Mouse (Mus musculus) spleen, postnatal 14 days (tissue): Measurements from ENCODE around the gene Carmil2.
A peak's percentile ranks its signal among the peaks of the same experiment; 100 is the strongest.

ENCODE experiments used
- DNase-seq, 2 experiments: peaks; one replicate each; pipeline ENCODE4 v3.0.0; 2021 to 2022; ENCODE audit warnings: low spot score in 2 of 2

The Carmil2 gene

DNA sequence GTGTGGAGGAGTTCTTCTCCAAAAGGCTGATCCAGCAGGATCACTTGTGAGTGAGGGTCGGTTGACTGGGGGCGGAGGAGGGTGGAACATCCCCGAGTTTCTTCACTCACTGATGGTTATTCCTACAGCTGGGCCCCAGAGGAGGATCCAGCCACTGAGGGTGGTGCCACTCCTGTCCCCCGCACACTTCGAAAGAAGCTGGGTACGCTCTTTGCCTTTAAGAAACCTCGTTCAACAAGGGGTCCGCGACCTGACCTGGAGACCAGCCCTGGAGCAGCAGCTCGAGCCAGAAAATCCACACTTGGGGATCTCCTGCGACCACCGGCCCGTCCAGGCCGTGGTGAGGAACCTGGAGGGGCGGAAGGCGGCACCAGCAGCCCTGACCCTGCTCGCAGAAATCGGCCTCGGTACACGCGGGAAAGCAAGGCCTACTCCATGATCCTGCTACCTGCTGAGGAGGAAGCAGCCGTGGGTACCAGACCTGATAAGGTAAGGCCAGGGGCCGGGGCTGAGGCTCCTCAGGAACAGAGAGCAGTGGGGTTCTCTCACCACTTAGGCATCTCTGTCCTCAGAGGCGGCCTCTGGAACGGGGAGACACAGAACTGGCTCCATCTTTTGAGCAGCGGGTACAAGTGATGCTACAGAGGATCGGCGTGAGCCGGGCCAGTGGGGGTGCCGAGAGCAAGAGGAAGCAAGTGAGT lies 9.2 kb downstream of the Carmil2 start:
- no peak for DNase-seq

DNA sequence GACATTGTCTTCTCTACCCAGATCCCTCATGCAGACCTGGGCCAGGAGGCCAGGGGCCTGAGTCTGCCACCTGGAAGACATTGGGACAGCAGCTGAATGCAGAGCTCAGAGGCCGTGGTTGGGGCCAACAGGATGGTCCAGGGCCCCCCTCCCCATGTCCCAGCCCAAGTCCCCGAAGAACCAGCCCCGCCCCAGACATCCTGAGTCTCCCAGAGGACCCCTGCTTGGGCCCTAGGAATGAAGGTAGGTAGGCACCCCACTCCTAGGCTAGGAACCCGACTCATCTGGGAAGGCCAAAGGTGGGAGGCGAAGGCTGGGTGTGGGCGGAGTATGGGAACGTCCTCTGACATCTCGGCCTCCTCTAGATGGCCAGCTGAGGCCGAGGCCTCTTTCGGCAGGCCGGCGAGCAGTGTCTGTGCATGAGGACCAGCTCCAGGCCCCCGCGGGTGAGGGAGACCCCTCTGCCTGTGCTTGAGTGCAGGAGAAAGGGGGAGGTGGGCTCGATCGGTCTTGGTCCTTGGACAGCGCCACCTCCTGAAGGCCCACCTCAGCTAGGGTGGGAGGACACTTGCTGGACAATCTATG lies 11.2 kb downstream of the Carmil2 start:
- no peak for DNase-seq

DNA sequence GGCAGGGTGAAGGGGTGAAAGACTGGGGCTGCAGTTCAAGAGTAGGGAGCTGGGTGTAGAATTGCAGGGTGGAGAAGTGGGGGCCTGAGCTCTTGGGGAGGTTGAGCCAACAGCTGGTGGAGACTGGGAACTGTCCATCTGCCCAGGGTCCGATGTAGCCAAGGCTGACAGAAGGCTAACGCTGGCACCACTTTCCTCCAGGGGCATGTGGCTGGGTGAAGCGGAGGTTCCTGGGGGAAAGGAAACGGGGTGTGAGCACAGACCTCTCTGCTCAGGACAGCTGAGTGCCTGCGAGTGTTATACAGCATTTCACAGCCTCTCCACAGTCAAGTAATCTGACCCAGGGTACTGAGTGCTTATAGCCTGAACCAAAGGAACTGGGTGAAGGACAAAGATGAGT lies 12.7 kb downstream of the Carmil2 start:
- DNase-seq: no peak

DNA sequence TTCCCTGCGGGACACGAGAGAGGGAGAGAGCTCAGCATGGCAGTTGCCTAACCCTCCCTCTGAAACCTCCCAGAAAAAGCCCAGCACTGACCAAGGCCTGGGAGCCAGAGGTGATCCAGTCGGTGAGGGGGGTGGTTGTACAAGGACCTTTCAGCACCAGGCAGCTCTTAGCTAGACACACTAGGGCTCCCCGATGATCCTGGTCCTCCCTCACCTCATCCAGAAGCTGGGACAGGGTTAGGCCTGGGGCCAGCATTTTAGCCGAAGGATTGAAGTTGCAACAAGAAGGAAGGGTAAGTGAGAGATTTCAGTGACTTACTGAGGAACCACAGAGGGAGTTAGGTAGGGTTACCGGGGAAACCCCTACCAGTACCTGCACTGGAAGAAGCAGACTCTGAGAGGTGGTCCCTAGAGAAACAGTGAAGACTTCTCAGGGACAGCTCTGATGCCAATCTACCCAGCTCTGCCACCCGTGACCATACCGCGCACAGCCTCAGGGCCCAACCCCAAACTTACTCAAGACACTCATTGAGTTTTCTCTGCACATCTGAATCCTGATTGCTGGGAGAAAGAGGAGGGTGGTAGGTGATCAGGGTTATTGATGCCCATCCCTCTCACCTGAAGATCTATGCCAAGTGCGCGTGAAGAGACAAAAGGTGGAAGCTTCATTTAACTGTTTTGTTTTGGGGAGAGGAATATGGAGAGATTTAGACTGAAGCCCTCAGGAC lies 13.6 kb downstream of the Carmil2 start:
- no peak for DNase-seq

DNA sequence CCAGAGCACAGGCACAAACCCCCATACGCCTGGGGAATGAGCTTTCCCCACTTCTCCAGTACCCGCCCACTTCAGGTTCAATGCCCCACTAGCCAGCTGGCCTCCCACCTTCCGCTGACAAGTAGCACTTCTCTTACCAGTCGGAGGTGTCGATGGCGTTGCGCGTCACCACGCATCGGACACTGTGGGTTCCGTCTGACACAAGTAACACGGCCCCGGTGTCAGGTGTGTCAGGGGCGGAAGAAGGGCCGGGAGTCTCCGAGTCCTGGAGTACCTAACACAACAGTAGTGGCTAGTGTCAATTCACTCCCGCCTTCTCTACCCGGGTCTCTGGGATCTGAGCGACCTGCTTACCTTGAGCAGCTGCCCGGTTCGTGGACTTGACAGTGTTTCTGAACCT lies 14.5 kb downstream of the Carmil2 start:
- peak; percentile 51 to 62 for DNase-seq

DNA sequence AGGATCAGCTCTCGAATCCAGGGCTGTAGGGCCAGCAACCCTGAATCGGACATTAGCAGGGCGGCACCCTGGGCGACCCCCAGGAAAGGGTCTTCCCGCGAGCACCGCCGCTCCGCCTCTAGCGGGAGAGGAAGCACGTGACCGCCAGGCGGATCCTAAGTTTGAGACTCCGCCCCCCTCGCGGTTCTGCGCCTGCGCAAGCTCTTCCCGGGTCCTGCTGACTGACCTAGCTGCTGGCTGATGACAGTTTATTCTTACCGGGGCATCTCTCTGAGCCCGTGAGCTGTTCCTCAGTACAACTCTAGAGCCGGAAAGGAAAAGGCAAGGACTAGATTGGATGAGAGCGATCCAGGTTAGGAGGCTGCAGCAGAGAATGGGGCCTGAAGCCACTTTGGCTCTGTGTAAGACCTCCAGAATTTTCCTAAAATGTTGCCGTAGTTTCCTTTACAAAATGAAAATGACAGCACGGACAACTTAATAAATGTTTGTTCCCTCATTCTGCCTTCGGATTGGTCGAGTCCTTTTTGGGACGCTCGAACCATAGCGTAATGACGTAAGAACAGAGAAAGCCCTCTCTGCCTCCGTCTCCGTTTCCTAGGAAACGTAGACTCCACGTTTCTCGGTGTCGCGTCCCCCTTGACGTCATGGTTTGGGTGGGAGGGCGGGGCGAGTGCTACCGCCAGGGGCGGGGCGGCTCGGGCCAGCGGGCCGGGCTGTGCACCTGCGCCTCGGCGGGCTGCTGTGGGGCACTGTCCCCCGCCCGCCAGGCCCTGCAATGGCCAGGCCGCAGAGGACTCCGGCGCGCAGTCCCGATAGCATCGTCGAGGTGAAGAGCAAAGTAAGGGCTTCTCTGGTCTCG lies 15.1 kb downstream of the Carmil2 start, which contains the start of the genes Acd and Pard6a:
TSS of gene Acd (minus strand) at position 137 of the 859 bp plus-strand sequence.
TSS of gene Pard6a (plus strand) at position 183 of the 859 bp plus-strand sequence.
- DNase-seq: peak; percentile 96

DNA sequence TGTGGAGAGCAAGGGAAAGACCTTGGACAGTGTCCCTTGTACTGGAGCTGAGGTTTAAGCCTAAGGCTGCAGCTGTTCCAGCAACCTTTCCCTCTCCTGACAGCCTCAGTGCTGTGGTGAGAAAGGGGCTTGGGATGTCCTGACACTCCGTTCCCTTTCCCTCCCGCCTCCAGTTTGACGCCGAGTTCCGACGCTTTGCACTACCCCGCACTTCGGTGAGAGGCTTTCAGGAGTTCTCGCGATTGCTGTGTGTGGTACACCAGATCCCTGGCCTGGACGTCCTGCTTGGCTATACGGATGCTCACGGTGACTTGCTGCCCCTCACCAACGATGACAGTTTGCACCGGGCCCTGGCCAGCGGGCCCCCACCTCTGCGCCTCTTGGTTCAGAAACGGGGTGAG lies 15.9 kb downstream of the Carmil2 start:
- no peak for DNase-seq

DNA sequence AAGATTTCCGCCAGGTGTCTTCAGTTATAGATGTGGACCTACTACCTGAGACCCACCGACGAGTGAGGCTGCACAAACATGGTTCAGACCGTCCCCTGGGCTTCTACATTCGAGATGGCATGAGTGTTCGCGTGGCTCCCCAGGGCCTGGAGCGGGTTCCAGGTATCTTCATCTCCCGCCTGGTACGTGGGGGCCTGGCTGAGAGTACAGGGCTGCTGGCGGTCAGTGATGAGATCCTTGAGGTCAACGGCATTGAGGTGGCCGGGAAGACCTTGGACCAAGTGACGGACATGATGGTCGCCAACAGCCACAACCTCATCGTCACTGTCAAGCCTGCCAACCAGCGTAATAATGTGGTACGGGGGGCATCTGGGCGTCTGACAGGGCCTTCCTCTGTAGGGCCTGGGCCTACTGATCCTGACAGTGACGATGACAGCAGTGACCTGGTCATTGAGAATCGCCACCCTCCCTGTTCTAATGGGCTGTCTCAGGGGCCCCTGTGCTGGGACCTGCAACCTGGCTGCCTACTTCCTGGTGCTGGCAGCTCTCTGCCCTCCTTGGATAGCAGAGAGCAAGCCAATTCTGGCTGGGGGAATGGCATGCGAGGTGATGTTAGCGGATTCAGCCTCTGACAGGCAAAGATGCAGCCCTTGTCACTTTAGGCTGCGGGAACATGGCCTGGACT lies 16.8 kb downstream of the Carmil2 start:
- no peak for DNase-seq

DNA sequence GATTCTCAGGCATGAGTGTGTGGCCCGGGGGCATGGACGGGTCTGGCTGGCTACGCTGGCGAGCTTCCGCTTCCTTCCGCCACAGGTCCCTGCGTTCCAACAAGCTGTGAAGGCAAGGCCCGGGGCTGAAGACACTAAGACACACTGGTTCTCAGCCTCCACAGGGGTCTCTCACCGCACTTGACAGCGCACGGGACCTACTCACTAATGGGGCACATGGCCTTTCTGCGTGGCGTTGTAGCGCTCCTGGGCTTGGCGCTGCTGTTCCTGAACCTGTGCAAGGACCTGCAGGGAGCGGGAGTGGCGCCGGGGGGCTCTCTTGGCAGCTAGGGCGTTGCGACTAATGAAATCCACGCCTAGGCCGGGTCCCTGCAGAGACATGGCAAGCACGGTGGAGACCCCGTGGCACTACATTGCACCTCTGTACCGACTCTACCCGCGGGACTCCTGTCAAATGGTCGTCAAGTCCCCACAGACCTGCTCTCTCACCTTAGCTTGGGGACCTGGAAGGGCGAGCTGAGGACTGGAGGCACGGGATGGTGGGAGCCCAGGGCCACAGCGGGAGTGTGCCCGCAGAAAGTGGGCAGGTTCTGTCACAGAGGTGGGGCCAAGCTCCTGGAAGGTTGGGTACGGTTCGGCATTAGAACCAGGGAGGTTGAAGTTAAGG lies 18.2 kb downstream of the Carmil2 start:
- no peak for DNase-seq

DNA sequence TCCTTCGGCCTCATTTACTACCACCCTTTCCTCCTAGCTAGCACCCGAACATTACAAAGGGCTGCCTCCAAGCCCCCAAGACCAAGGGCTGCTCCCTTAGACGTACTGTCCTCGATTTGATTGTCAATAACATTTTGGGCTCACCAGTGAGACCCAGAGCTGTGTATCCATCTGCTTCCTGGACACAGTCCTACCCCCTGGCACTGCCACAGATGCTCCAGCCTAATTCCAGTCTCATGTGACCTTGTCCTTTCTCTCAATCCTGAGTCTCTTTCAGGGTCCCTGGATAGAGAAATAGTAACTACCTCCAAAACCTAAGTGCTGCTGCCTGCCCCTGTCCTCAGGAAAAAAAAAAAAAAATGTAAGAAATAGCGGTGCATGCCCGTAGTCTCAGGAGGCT lies 18.9 kb downstream of the Carmil2 start:
- no peak for DNase-seq

DNA sequence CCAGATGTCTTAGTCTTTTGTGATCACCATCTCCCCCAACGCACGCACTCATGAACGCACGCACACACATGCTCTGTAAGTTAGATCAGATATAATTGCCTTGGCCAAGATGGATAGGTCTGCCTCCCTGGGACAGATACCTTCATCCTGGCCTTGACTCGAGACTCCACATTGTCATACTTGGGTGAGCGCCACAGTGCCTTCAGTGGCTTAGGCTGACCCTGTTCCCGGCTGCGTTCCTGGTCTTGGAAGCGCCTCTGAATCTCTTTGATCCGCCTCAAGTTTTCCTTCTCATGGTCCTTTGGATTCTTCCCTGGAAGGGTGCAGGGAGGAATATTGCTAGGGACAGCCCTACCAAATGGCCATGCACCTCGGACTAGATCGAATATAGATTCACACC lies 20.4 kb downstream of the Carmil2 start:
- DNase-seq: no peak

DNA sequence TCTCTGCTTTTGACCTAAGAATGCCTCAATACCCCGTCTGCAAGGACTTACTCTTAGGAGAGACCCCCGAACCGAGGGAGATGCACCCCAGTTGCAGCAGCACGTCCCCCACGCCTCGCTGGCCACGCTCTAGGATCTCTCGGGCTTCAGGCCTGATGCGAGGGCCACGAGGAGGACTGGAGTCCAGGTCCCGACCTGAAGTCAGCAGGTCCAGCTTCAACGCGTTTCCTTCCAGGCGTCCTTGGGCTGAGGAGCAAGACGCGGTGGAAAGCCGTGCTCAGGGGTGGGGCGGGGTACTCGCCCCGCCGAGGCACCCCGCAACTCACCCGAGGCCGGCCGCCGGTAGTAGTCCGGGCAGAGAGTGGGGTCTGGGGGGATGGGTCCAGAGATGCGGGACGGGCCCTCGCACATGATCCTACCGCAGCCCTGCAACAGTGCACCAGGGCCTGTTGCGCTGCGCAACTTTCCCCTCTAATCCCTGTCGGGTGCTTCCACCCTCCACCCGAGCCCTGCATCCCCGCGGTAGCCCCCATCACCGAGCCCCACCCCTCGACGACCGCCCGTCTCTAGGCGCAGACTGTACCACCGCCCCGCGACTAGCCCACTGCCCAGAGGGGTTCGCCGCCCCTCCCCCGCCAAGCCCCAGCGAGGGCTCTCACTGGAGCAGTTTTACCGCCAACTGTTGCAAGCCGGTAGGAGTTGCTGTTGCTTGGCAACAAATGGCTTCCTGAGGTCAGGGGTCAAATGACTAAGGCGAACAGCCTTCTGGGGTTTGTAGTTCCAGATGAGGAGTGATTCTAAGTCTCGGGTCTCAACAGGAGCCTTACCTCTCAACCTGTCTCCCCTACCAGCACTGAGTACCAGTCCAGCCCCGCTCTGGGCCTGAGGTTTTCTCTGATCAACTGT lies 21.7 kb downstream of the Carmil2 start, which contains the start of the genes 4933405L10Rik and Enkd1:
TSS of gene 4933405L10Rik (plus strand) at position 158 of the 906 bp plus-strand sequence.
TSS of gene Enkd1 (minus strand) at position 713 of the 906 bp plus-strand sequence.
- peak; percentile 55 to 76 for DNase-seq

DNA sequence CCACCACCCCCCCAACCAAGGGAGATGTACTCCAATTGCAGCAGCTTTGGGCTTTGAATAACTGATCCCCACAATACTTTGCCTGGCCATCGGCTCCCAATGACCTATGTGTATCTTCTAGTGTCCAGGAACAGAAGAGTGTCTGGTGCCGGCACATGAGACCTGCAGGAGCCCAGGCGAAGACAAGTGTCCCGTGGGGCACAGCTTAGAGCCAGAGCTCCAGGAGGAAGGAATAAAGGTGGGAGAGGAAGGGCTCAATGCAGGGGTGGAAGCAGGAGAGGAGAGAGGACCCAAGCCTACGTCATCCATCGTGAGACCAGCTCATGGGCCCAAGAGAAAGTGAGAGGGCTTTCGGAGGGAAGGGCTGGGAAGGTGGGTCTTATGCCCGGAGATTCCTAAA lies 22.6 kb downstream of the Carmil2 start:
- DNase-seq: no peak

DNA sequence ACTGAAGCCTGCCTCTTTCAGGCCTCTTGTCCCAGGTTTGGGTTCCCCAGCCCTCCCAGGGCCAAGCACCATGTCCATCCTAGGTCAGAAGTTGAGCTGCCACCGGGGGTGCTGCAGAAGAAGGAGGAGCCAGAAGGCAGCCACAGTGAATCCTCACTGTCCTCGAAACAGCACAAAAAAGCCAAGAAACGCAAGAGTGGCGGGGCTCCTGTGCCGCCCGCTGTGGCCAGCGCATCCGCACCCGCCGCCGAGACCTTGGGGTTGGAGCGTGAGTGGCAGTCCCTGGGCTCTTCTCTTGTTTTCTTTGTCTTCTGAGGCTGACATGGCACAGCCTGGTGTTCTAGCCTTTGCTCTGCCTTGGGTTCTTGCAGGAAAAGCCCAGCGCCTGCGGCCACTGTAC lies 23.2 kb downstream of the Carmil2 start:
- DNase-seq: no peak

DNA sequence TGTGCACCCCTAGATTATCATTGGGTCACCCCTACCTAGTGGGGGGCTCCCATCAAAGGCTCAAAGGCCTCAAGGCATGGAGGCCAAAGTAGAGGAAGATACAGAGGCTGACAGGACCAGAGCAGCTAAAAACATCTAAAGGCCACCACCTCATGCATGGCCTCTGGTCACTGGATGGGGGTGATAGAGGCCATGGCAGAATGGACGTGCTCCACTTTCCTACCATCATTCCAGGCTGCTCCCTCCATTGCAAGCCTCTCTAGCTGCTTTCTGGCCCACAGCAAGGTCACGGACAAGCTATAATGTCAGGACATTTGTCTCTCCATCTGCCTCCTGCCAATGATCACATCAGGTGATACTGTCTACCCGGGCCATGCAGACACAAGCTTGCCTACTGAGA lies 26.2 kb downstream of the Carmil2 start:
- no peak for DNase-seq

DNA sequence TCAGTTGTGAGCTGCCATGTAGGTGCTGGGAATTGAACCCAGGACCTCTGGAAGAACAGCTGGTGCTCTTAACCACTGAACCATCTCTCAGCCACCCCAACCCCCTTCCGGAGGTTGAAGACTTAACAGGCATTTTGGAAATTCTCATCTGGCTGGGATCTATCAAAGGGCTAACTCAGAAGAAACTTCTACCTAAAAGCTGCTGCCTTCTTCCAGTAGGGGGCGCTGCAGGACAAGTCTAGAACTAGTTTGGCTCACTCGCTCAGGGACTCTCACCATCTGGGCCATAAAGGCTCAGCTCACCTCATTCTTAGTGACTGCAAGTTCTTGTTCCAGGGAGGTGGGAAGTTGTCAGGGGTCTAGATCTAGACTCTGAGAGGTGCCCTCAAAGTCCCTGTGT lies 28.1 kb downstream of the Carmil2 start:
- peak; percentile 80 to 88 for DNase-seq

DNA sequence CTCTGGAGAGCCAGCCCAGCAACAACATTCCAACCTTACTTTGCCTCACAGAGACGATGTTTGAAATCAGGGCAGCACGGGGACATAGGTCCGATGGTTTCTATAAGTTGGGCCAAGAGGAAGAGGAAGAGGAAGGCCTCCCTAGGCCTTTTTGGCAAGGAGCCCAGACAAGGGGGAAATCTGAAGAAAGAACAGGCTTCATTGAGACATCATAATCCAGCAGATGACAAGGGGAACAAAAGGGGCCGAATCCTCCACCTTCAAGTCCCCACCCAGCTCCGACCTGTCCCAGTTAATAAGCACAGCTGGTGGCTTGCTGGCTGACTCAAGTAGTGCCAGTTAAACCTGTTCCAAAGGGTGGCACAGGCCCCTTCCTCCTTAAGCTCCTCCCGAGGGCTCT lies 29.0 kb downstream of the Carmil2 start:
- no peak for DNase-seq

DNA sequence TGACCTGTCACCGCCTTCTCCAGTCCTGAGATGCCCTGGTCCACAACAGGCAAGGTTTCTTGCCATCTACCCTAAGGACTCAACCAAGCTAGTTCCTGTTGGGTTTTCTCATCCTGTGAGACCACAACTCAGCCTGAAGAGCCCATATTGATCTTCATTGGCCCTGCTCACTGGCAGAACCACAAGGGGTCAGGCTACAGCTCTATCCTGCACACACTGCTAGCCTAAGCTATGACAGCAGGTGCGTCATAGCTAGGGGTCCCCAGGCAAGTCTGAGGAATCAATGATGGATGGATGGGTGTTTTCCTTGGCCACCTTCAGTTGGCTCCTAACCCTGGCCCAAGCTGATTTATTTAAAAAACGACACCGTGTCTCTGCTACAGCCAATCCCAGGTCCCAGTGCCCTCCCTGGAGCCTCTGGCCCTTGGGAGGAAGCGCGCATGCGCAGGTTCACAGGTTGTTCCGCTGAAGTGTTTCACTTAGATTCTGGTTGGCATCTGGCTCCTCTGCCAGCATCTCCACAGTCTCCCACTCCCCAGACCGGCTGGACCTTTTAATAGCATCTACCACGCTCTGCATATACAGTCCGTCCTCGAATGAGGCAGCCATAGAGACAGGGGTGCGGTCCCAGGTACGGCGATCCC lies 30.4 kb downstream of the Carmil2 start:
- no peak for DNase-seq

DNA sequence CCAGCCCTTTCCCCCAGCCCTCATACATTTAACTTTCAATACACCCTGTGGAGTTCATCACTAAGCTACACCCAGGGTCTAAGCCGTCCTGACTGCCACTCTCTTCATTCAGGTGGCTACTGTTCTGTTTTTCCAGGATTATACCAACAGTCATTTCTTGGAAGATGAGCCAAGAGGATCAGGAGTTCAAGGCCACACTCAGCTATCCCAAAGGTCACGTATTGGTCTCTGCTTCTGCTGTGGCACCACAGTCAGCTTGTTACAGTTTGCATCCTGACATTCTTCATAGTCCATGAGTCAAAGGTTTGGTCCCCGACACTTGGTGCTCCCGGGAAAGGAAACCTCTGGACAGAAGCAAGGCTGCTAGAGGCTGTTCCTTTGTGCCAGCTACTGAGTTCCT lies 33.6 kb downstream of the Carmil2 start:
- no peak for DNase-seq
